Mouse (Mus musculus) thymus, postnatal 25 days (tissue): ENCODE measurements at regions not wholly inside any gene's neighbourhood (a gene's known extent, or its start where the extent isn't known, plus 50 kb on each side); places are given as distances from the start of the nearest gene placed in this dataset.
A peak's percentile ranks its signal among the peaks of the same experiment; 100 is the strongest.

ENCODE experiments used
- DNase-seq: peaks from one replicate; pipeline ENCODE4 v3.0.0; 2022

- DNase-seq = no peak
These were observed 103.4 kb upstream of the Cited2 start for GRCm38 (mm10) chr10:17619617-17620016.

- DNase-seq = no peak
These were observed 101.2 kb upstream of the Cited2 start for GRCm38 (mm10) chr10:17621703-17622385.

GRCm38 (mm10) chr10:17622802-17623201 lies 100.2 kb upstream of the Cited2 start:
- no peak for DNase-seq

- no peak for DNase-seq
These were observed 93.3 kb upstream of the Cited2 start for GRCm38 (mm10) chr10:17629709-17630108.

- no peak for DNase-seq
These were observed 92.0 kb upstream of the Cited2 start for GRCm38 (mm10) chr10:17630861-17631581.

GRCm38 (mm10) chr10:17631817-17632216 lies 91.2 kb upstream of the Cited2 start:
- DNase-seq = no peak

- DNase-seq = no peak
These were observed 89.9 kb upstream of the Cited2 start for GRCm38 (mm10) chr10:17632959-17633674.

GRCm38 (mm10) chr10:17645363-17645762 lies 77.7 kb upstream of the Cited2 start:
- DNase-seq = no peak

- no peak for DNase-seq
These were observed 76.6 kb upstream of the Cited2 start for GRCm38 (mm10) chr10:17646391-17646790.

GRCm38 (mm10) chr10:17648077-17648476 lies 74.9 kb upstream of the Cited2 start:
- no peak for DNase-seq

GRCm38 (mm10) chr10:17650997-17651750 lies 71.8 kb upstream of the Cited2 start:
- no peak for DNase-seq

- no peak for DNase-seq
These were observed 69.7 kb upstream of the Cited2 start for GRCm38 (mm10) chr10:17653325-17653724.

- no peak for DNase-seq
These were observed 69.2 kb upstream of the Cited2 start for GRCm38 (mm10) chr10:17653785-17654184.

- DNase-seq = no peak
These were observed 68.6 kb upstream of the Cited2 start for GRCm38 (mm10) chr10:17654308-17654858.

- DNase-seq = no peak
These were observed 67.5 kb upstream of the Cited2 start for GRCm38 (mm10) chr10:17655459-17656051.

- no peak for DNase-seq
These were observed 66.7 kb upstream of the Cited2 start for GRCm38 (mm10) chr10:17656305-17656704.

GRCm38 (mm10) chr10:17656872-17657482 lies 66.0 kb upstream of the Cited2 start:
- peak; percentile 42 for DNase-seq

GRCm38 (mm10) chr10:17659575-17659974 lies 63.4 kb upstream of the Cited2 start:
- DNase-seq = no peak

GRCm38 (mm10) chr10:17660836-17661452 lies 62.1 kb upstream of the Cited2 start:
- DNase-seq = no peak

- no peak for DNase-seq
These were observed 56.9 kb upstream of the Cited2 start for GRCm38 (mm10) chr10:17666089-17666488.

GRCm38 (mm10) chr10:17669401-17669800 lies 53.6 kb upstream of the Cited2 start:
- DNase-seq = no peak
